Mouse (Mus musculus): ENCODE data around the gene Bcl2l14. TPM values are rescaled to one million over a fixed set of nuclear protein-coding genes. Genes with fewer than 3 reads are reported as not detected.
A peak's percentile ranks its signal among the peaks of the same experiment; 100 is the strongest.

Gene Bcl2l14
- total RNA-seq (2021) = not detected

- intact Hi-C loops (cut with DNase I) = no loop called here
- no peak for DNase-seq (ENCODE audit: extremely low spot score in 1 of 2, low spot score in 2 of 2)
These were observed at the start of gene Bcl2l14 for GRCm38 (mm10) chr6:134396018-134396417. Bcl2l14 (plus strand) TSS chr6:134396318.

GRCm38 (mm10) chr6:134348526-134349067, 47.5 kb upstream of the Bcl2l14 start:
- DNase-seq (ENCODE audit: extremely low spot score in 1 of 2, low spot score in 2 of 2) = no peak
- intact Hi-C loops (cut with DNase I) = no loop called here

GRCm38 (mm10) chr6:134352881-134353280, 43.2 kb upstream of the Bcl2l14 start:
- intact Hi-C loops (cut with DNase I) = no loop called here
- no peak for DNase-seq (ENCODE audit: extremely low spot score in 1 of 2, low spot score in 2 of 2)

- intact Hi-C loops (cut with DNase I) = no loop called here
- no peak for DNase-seq (ENCODE audit: extremely low spot score in 1 of 2, low spot score in 2 of 2)
These were observed 42.4 kb upstream of the Bcl2l14 start for GRCm38 (mm10) chr6:134353751-134354150.

GRCm38 (mm10) chr6:134357570-134357969, 38.5 kb upstream of the Bcl2l14 start:
- intact Hi-C loops (cut with DNase I) = no loop called here
- DNase-seq (ENCODE audit: extremely low spot score in 1 of 2, low spot score in 2 of 2) = no peak

GRCm38 (mm10) chr6:134360079-134360478, 36.0 kb upstream of the Bcl2l14 start:
- intact Hi-C loops (cut with DNase I) = no loop called here
- DNase-seq (ENCODE audit: extremely low spot score in 1 of 2, low spot score in 2 of 2) = no peak

GRCm38 (mm10) chr6:134364644-134365043, 31.5 kb upstream of the Bcl2l14 start:
- intact Hi-C loops (cut with DNase I) = no loop called here
- no peak for DNase-seq (ENCODE audit: extremely low spot score in 1 of 2, low spot score in 2 of 2)

- intact Hi-C loops (cut with DNase I) = no loop called here
- DNase-seq (ENCODE audit: extremely low spot score in 1 of 2, low spot score in 2 of 2) = no peak
These were observed 30.2 kb upstream of the Bcl2l14 start for GRCm38 (mm10) chr6:134365952-134366351.

- intact Hi-C loops (cut with DNase I) = no loop called here
- DNase-seq (ENCODE audit: extremely low spot score in 1 of 2, low spot score in 2 of 2) = no peak
These were observed 29.5 kb upstream of the Bcl2l14 start for GRCm38 (mm10) chr6:134366366-134367351.

- no peak for DNase-seq (ENCODE audit: extremely low spot score in 1 of 2, low spot score in 2 of 2)
- intact Hi-C loops (cut with DNase I) = no loop called here
These were observed 28.5 kb upstream of the Bcl2l14 start for GRCm38 (mm10) chr6:134367366-134368281.

- intact Hi-C loops (cut with DNase I) = no loop called here
- peak in 1 of 2 experiments; percentile 23 for DNase-seq (ENCODE audit: extremely low spot score in 1 of 2, low spot score in 2 of 2)
These were observed 23.2 kb upstream of the Bcl2l14 start for GRCm38 (mm10) chr6:134372946-134373345.

- DNase-seq (ENCODE audit: extremely low spot score in 1 of 2, low spot score in 2 of 2) = no peak
- intact Hi-C loops (cut with DNase I) = no loop called here
These were observed 18.9 kb upstream of the Bcl2l14 start for GRCm38 (mm10) chr6:134377201-134377600.

- intact Hi-C loops (cut with DNase I) = no loop called here
- DNase-seq (ENCODE audit: extremely low spot score in 1 of 2, low spot score in 2 of 2) = no peak
These were observed 18.3 kb upstream of the Bcl2l14 start for GRCm38 (mm10) chr6:134377856-134378255.

GRCm38 (mm10) chr6:134381462-134381861, 14.7 kb upstream of the Bcl2l14 start:
- intact Hi-C loops (cut with DNase I) = no loop called here
- DNase-seq (ENCODE audit: extremely low spot score in 1 of 2, low spot score in 2 of 2) = no peak

- DNase-seq (ENCODE audit: extremely low spot score in 1 of 2, low spot score in 2 of 2) = no peak
- intact Hi-C loops (cut with DNase I) = loop anchor here (5.0 kb wide), 2 partner anchors 349 to 484 kb away; partner anchors contain the start of gene Etv6
These were observed 10.2 kb upstream of the Bcl2l14 start for GRCm38 (mm10) chr6:134385931-134386330.

GRCm38 (mm10) chr6:134387396-134387795, 8.7 kb upstream of the Bcl2l14 start:
- no peak for DNase-seq (ENCODE audit: extremely low spot score in 1 of 2, low spot score in 2 of 2)
- intact Hi-C loops (cut with DNase I) = loop anchor here (5.0 kb wide), 2 partner anchors 350 to 485 kb away; partner anchors contain the start of gene Etv6

- intact Hi-C loops (cut with DNase I) = loop anchor here (1.0 to 5.0 kb wide), 3 partner anchors 351 to 486 kb away; partner anchors contain the start of gene Etv6
- DNase-seq (ENCODE audit: extremely low spot score in 1 of 2, low spot score in 2 of 2) = peak; percentile 44 to 55
These were observed 7.6 kb upstream of the Bcl2l14 start for GRCm38 (mm10) chr6:134388424-134389110.

GRCm38 (mm10) chr6:134389248-134389891, 6.7 kb upstream of the Bcl2l14 start:
- intact Hi-C loops (cut with DNase I) = loop anchor here (1.0 to 5.0 kb wide), 3 partner anchors 352 to 487 kb away; partner anchors contain the start of gene Etv6
- peak; percentile 75 to 76 for DNase-seq (ENCODE audit: extremely low spot score in 1 of 2, low spot score in 2 of 2)

All from left cerebral cortex, postnatal 10 days (tissue).